Mouse (Mus musculus) limb, embryonic 14.5 days (tissue): ENCODE data around the gene Cpd. TPM values are rescaled to one million over a fixed set of nuclear protein-coding genes. Genes with fewer than 3 reads are reported as not detected.

Source experiments
- ATAC-seq: fragments of 200-750 bp; cut with Nextera tagmentation; 2 replicates; pipeline ENCODE4 v1.8.0; 2017; ENCODE audit warnings: low read depth, moderate number of reproducible peaks, moderate TSS enrichment; ENCODE audit not compliant: low FRiP score
- DNase-seq: peaks from one replicate; pipeline ENCODE4 v3.0.0-alpha.2; 2015; ENCODE audit warnings: low spot score
- H3K27ac ChIP-seq: fragments of 300-500 bp; sonication (generic); replicated peaks from 2 replicates; pipeline ENCODE4 v1.5.1; 2014; ENCODE audit warnings: low read depth, mild to moderate bottlenecking, low read length, moderate library complexity, mixed read lengths
- H3K27me3 ChIP-seq: fragments of 300-500 bp; sonication (generic); 2 replicates; pipeline ENCODE4 v1.6.1; 2014; ENCODE audit warnings: low read length, mixed read lengths; ENCODE audit not compliant: control insufficient read depth, insufficient read depth
- H3K36me3 ChIP-seq: fragments of 300-500 bp; sonication (generic); 2 replicates; pipeline ENCODE4 v1.6.1; 2014; ENCODE audit warnings: mild to moderate bottlenecking, low read length, moderate library complexity, mixed read lengths; ENCODE audit not compliant: control insufficient read depth, insufficient read depth
- H3K4me1 ChIP-seq: fragments of 300-500 bp; sonication (generic); 2 replicates; pipeline ENCODE4 v1.6.1; 2014; ENCODE audit warnings: antibody characterized with exemption, low read length, mixed read lengths; ENCODE audit not compliant: control insufficient read depth, insufficient read depth
- H3K4me2 ChIP-seq: fragments of 300-500 bp; sonication (generic); replicated peaks from 2 replicates; pipeline ENCODE4 v1.6.1; 2014; ENCODE audit warnings: low read depth, mild to moderate bottlenecking, low read length, moderate library complexity; ENCODE audit not compliant: severe bottlenecking
- H3K4me3 ChIP-seq: fragments of 300-500 bp; sonication (generic); replicated peaks from 2 replicates; pipeline ENCODE4 v1.5.1; 2014; ENCODE audit warnings: low read length
- H3K9ac ChIP-seq: fragments of 300-500 bp; sonication (generic); 2 replicates; pipeline ENCODE4 v1.6.1; 2014; ENCODE audit warnings: mild to moderate bottlenecking, low read depth, low read length, moderate library complexity; ENCODE audit not compliant: severe bottlenecking
- H3K9me3 ChIP-seq: fragments of 300-500 bp; sonication (generic); 2 replicates; pipeline ENCODE4 v1.6.1; 2016; ENCODE audit warnings: low read length; ENCODE audit not compliant: control insufficient read depth
- POLR2A ChIP-seq: fragments of 200-500 bp; IDR thresholded peaks from 2 replicates; pipeline ENCODE4 v1.8.0; 2012; ENCODE audit warnings: inconsistent platforms, mild to moderate bottlenecking, moderate library complexity, borderline replicate concordance; ENCODE audit not compliant: insufficient read depth, insufficient read length; ENCODE audit errors: extremely low read depth
- whole genome bisulfite sequencing: fragments of 180-500 bp; shearing (Covaris S2); extraction: QIAGEN DNeasy Blood & Tissue Kit; methylation state at CpG from one replicate; pipeline ENCODE4 v1.1.7; 2014; 5-methylcytosine and 5-hydroxymethylcytosine counted together
- polyA plus RNA-seq, 2 experiments: library from polyadenylated mRNA; depleted of rRNA in 1 of 2; stranded (reverse) in 1 of 2; unstranded in 1 of 2; fragments of >200 nt; fragmentation: Nextera tagmentation in 1 of 2; extraction: Ambion mirVana in 1 of 2; gene quantifications; 2 replicates each; pipeline versions ENCODE4 v1.2.1 to v1.2.3; 2012 to 2014

Gene Cpd
- polyA plus RNA-seq, 2 experiments = 21.0 to 24.9 TPM

DNA sequence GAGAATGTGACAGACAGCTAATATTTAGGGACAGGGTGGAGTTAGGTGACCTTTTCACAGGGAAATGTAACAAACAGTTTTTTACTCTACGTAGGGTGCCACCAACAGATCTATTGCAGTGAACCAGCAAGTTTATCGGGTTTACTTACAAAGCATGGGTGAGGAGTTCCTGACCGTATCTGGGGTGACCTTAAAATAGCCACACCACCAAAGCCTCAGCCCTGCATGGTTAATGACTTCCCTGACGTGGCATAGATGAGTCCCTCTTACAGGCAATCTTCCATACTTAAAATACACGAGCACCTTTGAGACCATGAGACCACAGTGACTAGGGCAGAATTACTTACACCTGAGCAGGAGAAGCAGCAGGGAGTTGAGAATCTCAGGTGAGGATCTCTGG is 12.0 kb upstream of the Cpd start:
- H3K36me3 ChIP-seq = no peaks in the 10 kb centered on the region
- ATAC-seq (no peak), DNase-seq (no peak)
- no peak overlapping the region for H3K9ac ChIP-seq
- H3K9me3 ChIP-seq = no peaks in the 10 kb centered on the region
- no peak overlapping the region for H3K4me2 ChIP-seq
- 72% methylated on average over 5 of the region's 5 CpGs for WGBS
- TF ChIP-seq POLR2A = no peak
- H3K27me3 ChIP-seq = no peaks in the 10 kb centered on the region
- no peak overlapping the region for H3K4me3 ChIP-seq
- no peak overlapping the region for H3K27ac ChIP-seq
- no peaks in the 10 kb centered on the region for H3K4me1 ChIP-seq

DNA sequence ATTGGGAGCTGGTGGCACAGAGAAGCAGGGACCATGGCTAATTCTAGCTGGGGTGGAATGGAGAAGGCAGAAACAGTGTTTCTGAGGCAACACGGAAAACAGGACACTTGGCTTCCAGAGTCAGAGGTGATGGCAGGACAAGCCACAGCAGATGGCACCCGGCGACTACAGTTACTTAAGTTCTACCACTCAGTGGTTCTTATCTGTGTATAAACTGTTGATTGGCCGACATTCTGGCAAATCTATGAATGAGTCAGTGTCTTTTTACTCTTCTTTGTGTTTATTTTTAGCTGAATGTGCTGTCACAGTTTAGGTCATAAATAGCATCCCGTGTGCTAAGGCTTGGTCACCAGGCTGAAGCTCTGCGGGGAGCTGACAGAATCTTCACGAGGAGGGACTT is 10.3 kb upstream of the Cpd start:
- Histone ChIP-seq H3K27ac (no peak overlapping the region), H3K36me3 (no peaks in the 10 kb centered on the region), H3K27me3 (no peaks in the 10 kb centered on the region), H3K4me2 (no peak overlapping the region), H3K4me1 (no peaks in the 10 kb centered on the region), H3K9me3 (no peaks in the 10 kb centered on the region), H3K9ac (no peak overlapping the region), H3K4me3 (no peak overlapping the region)
- no peak for DNase-seq
- ATAC-seq = no peak
- WGBS = 87% methylated on average over 7 of the region's 7 CpGs
- TF ChIP-seq POLR2A = no peak

GRCm38 (mm10) chr11:76856601-76857000 is 9.8 kb upstream of the Cpd start:
- Histone ChIP-seq H3K4me2 (no peak overlapping the region), H3K27ac (no peak overlapping the region), H3K4me3 (no peak overlapping the region), H3K9ac (no peak overlapping the region), H3K9me3 (no peaks in the 10 kb centered on the region), H3K4me1 (no peaks in the 10 kb centered on the region), H3K36me3 (no peaks in the 10 kb centered on the region), H3K27me3 (no peaks in the 10 kb centered on the region)
- DNase-seq = no peak
- TF ChIP-seq POLR2A = no peak
- 90% methylated on average over 2 of the region's 2 CpGs for WGBS
- ATAC-seq = no peak

DNA sequence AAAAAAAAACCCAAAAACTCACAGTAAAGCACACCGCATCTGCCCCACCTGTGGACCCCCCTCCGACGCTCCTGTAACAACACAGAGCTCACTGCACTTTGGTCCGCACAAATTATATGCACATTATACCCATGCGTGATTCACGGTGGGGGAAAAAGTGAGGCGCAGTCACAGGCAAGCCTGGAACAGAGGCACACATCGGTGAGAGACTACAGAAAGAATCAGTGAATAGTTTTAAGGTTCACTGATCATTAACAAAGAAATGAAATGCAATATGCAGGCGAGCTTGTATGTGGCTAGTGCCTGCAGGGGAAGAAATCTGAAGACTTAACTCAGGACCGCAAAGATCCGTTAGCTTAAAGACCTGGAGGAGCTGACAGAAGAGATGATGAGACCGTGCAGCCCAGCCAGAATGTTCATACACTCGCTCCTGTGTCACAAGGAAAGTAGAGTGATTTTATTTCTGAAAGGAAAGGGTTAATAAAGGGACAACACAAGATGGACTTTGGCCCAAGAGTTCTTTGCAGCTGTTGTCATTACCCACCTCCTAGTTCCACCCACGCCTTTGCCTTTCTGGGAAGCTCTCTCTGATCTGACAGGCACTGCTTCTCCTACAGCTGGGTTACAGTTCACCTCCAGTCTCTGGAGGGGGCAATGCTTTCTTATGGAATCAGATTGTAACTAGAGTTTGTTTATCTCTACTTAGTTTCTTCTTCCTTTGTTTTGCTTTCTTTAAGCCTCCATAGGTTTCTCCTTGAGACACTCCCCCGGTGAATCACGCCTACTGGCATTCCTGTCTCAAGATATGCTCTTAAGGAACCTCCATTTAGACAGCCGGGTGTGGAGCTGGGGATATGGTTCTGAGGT is 7.9 kb upstream of the Cpd start:
- DNase-seq = no peak
- Histone ChIP-seq H3K9me3 (no peaks in the 10 kb centered on the region), H3K36me3 (no peaks in the 10 kb centered on the region), H3K4me2 (no peak overlapping the region), H3K9ac (no peak overlapping the region), H3K27me3 (no peaks in the 10 kb centered on the region), H3K4me1 (no peaks in the 10 kb centered on the region), H3K4me3 (no peak overlapping the region), H3K27ac (no peak overlapping the region)
- 77% methylated on average over 17 of the region's 17 CpGs for WGBS
- ATAC-seq = no peak
- TF ChIP-seq POLR2A = no peak

DNA sequence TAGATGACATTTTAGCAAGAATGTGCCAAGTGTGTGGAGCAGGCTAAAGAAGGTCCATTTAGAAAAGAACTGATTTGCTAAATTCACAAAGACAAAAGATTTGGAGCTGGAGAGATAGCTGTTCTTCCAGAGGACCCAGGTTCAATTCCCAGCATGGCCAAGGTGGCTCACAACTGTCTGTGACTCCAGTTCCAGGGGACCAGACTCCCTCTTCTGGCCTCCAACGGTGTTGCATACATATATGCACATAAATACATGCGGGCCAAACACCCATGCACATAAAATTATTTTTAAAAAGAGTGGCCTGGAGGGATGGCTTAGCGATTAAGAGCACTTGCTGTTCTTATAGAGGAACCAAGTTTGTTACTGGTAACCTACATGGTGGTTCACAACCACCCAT is 4.7 kb upstream of the Cpd start:
- Histone ChIP-seq H3K36me3 (no peaks in the 10 kb centered on the region), H3K4me1 (no peaks in the 10 kb centered on the region), H3K9me3 (no peaks in the 10 kb centered on the region), H3K27me3 (no peaks in the 10 kb centered on the region), H3K9ac (no peak overlapping the region), H3K27ac (no peak overlapping the region), H3K4me3 (no peak overlapping the region), H3K4me2 (no peak overlapping the region)
- 74% methylated on average over 3 of the region's 3 CpGs for WGBS
- TF ChIP-seq POLR2A = no peak
- DNase-seq (no peak), ATAC-seq (no peak)
